Mouse (Mus musculus): ENCODE results near the gene Adgrg6.

Adgrg6 gene

GRCm38 (mm10) chr10:14483257-14483656 lies 62.2 kb downstream of the Adgrg6 start:
- no peak for DNase-seq (ENCODE audit: low spot score)

GRCm38 (mm10) chr10:14482483-14482882 lies 63.0 kb downstream of the Adgrg6 start:
- DNase-seq (ENCODE audit: low spot score), result no peak

DNA sequence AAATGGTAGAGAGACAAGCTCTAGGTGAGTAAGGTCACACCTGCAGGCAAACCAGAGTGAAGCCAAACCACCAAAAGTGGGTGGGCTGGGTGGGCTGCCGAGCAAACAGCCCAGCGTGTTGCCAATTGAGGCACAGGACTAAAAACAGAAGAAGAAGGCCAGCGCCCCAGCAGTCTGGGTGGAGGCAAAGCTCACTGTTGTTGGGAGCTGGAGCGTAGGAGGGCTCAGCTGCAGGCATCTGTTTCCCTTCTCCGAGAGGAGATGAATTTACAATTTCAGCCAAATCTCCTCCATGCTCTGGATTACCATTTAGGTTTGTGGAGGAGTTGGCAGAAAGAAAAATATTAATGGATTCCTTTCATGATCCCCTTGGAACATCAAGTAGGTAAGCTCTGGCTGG lies 64.5 kb downstream of the Adgrg6 start:
- peak; percentile 6 for DNase-seq (ENCODE audit: low spot score)

GRCm38 (mm10) chr10:14476393-14476792 lies 69.1 kb downstream of the Adgrg6 start:
- DNase-seq (ENCODE audit: low spot score), result no peak

GRCm38 (mm10) chr10:14475641-14476040 lies 69.8 kb downstream of the Adgrg6 start:
- DNase-seq (ENCODE audit: low spot score), result no peak

- no peak for DNase-seq (ENCODE audit: low spot score)
Observed at GRCm38 (mm10) chr10:14474541-14475305, 70.7 kb downstream of the Adgrg6 start.

GRCm38 (mm10) chr10:14471039-14471550 lies 74.4 kb downstream of the Adgrg6 start:
- no peak for DNase-seq (ENCODE audit: low spot score)

GRCm38 (mm10) chr10:14468623-14469022 lies 76.8 kb downstream of the Adgrg6 start:
- DNase-seq (ENCODE audit: low spot score), result no peak

- no peak for DNase-seq (ENCODE audit: low spot score)
Observed at GRCm38 (mm10) chr10:14463796-14464511, 81.5 kb downstream of the Adgrg6 start.

GRCm38 (mm10) chr10:14460933-14461514 lies 84.4 kb downstream of the Adgrg6 start:
- no peak for DNase-seq (ENCODE audit: low spot score)

DNA sequence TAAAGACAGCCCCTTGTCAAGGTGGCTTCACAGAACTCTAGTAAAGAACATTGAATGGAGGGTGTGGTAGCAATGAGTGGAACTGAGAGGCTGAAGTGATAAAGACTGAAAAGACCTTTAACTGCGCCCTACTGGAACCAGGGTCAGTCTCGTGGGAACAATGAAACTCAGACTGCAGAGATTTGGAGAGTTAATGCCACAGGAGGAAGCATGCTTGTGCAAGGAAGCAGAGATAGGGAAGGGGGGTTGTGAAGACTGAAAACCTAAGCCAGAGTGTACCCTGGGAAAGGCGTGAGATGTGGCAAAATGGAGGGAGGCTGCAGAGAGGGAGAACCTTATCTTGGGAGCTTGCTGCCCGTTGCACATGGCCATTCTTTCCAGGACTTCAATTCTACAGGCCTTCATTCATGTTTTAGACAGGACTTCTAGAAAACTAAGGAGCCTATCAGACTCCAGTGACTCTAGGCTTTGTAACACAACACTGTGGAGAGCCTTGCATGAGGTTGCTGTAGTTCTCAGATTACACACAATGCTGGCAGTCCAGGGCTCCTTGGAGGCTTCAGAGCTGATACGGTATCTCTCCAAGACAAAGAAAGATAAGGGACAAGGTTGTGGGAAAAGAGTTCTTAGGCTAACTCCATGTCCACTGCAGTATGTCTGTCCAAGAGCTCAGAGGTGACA lies 85.1 kb downstream of the Adgrg6 start:
- no peak for DNase-seq (ENCODE audit: low spot score)

DNA sequence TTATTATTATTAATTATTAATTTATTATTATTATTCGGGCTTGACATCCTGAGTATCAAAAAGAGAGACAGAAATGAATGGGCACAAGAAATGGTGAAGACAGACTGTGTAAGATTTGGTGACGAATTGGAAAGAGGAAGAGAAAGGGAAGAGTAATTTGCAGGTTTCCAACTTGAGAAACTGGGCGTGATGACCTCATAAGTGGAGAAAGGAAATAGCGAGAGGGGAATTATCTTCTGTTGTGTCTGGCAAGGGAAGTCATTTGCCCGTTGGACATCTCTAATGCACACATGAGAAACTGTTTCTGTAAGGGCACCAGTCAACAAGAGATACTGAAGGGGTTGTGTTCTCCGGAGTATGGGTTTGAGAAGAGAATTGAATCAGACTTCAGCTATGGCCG lies 85.6 kb downstream of the Adgrg6 start:
- no peak for DNase-seq (ENCODE audit: low spot score)

DNA sequence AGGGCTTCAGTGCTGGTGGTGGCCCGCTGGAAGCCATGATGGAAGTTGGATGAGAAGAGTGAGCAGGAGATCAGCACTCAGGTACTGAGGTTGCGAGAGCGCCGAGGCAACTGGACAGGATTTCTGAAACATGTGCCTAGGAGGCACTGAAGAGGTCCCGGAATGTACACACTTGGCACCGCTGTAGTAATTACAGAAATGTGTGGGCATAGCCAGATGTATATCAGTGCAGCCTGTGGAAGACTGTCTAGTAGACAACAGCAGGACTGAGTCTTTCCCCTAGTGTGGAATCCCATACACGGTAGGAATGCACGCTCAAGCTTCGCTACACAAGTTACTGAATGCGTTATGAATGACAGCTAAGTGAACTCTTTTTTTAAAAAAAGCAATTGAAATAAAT lies 86.1 kb downstream of the Adgrg6 start:
- no peak for DNase-seq (ENCODE audit: low spot score)

GRCm38 (mm10) chr10:14454481-14454880 lies 91.0 kb downstream of the Adgrg6 start:
- no peak for DNase-seq (ENCODE audit: low spot score)

DNA sequence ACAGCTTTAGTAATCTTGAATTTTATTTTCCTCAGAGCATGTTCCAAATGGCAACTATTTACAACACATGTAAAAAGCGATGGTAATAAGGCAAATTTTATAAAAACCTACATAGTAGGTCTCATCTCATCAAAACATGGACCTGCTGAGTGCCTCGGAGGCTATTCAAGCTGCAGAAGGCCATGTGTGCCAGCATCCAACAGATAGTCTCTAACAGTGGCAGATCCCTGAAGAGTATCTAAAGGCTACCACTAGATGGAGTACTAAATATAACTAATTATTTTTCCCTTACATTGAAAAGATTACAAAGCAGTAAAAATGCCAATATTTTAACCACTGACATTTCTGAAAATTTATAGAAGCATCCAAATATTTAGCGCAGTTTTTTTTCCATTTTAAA lies 93.6 kb downstream of the Adgrg6 start:
- DNase-seq (ENCODE audit: low spot score), result no peak

DNA sequence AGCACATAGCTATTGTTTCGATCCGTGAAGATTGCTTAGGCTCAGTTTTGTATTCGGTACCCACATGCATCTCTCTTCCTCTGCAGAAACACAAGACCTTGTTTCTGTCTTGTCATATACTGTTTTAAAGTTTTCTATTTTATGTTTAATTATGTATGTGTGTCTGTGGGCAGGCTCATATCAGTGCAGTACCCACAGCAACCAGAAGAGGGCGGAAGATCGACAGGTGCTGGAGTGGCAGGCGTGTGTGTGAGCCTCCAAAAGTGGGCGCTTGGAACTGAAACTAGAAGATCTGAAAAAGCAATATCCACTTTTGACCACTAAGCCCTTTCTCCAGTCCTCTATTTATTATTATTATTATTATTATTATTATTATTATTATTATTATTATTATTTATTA lies 95.4 kb downstream of the Adgrg6 start:
- no peak for DNase-seq (ENCODE audit: low spot score)

DNA sequence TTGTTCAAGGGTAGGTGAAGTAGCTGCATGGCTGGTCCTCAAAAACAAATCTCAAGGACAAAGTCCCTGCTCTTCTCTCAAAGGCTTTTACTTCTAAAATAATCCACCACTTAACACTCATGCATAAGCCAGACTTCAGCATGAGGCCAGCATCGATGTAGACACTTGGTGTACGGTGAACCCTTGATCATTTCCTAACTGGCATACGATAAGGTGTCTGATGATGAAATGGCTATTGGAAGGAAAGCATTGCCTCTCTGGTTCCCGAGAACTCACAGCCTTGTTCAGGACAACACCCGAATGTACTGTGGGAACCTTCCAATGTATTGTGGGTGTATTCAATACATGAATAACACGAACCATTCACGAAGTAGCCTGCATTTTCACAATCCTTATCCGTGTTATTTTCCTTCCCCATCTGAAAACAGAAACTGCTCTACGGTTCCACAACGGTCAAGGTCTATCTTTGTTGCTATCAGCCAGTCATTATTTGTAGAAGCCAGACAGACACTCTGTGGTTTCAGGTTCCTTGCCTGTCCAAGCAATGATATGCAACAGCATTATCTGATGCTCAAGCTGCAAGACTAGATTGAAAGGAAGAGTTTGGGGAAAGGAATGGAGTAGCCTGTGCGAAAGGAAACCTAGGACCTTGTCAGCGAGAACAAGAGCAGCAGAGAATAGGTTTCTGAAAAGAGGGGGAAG lies 99.7 kb downstream of the Adgrg6 start:
- DNase-seq (ENCODE audit: low spot score), result no peak

DNA sequence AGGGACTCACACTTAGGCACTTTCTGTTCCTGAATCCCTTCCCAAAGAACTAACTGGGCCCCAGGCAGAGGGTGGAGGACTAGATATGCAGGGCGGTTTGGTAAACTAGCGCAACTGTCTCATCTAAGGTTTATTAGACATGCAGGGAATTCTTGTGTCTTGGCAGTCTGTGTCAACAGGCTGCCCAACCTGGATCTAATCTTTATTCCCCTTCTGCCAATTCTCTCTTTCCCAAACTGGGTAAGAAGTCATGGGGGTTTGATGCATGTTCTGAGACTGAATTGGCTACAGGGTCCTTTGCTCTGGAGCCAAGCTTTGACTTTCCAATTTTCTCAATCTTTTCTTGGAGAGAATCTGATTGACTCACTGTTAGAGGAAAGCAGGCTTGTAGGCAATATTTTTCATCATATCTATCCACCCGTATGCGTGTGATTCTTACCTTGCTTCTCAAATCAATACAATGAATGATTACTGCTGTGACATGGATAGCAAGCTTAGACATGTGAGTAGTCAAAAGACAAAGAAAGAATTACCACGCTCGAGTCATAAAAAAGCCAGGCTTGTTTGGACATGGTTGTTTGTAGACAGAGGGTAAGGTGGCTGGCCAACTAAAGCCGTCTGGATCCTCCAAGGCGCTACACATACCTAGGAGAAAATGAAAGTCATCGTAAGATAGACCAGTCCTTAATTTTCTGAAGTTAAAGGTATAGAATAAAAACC lies 104.4 kb downstream of the Adgrg6 start:
- no peak for DNase-seq (ENCODE audit: low spot score)

DNA sequence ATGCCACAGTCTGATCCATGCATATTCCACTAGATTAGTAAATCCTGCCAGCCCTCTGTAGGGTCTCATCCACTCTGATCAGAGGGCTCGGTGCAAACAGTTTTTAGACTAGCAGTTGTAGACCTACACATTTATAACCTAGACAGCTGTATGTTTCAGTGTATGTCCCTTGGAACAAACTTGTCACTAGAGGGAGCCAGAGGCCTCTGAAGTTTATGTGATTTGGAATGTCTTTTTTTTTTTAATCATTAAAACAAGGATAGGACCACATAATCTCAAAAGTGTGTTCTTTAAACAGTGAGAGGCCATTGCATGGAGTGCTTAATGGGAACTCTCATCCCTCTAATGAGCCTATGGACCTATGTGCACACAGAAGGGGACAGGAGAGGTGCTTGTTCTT lies 141.4 kb downstream of the Adgrg6 start:
- no peak for DNase-seq (ENCODE audit: low spot score)

DNA sequence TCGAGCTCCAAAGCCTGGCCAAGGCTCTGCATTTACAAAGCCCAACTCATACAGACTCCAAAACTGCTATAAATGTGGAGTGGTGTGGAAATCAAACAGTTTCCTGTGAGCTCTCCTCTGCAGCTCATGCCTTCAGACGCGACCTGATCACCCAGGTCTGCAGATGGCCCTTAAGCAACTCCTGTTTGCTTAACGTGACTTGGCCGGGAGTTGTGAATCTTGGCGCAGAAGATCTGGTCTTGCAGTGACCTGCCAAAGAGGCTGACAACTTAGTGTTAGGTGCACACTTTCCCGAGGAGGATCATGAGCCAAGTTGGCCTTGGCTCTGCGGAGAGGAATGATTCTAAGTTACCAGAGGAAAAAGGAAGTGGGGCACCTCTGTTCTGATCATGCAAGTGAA lies 143.7 kb downstream of the Adgrg6 start:
- DNase-seq (ENCODE audit: low spot score), result peak; percentile 5

DNA sequence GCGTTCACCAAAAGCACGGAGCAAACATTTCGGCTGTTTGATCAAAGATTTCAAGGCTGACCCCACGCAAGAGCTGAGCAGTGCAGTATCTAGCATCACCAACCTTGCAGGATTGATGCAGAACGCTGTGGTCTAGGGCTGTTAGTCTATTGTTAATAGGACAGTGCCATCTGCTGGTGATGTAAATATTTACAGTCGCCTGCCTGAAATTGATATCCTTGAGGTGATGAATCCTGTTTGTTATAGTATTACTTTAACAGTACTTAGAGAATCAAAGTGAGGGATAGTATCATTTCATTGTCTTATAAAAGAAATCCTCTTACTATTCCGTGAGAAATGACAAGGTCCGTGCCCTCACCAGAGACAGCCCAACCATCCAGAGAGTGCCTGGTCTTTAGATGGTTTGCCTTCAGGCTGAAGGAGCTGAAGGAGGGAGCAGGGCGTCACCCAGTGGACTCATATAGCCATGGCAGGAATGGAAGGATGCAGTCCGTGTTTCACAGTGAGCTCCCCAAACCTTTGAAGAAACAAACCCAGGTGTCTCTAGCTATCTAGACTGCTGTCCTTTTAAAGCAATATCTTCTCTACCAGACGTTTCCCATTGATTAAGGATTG lies 154.3 kb downstream of the Adgrg6 start:
- DNase-seq (ENCODE audit: low spot score), result peak; percentile 34

Data from ovary, postnatal 36 days (tissue).